Mouse (Mus musculus) liver, postnatal 0 days (tissue): ENCODE measurements around the gene Cited2. TPM values are rescaled to one million over a fixed set of nuclear protein-coding genes. Genes with fewer than 3 reads are reported as not detected.
A peak's percentile ranks its signal among the peaks of the same experiment; 100 is the strongest.

ENCODE experiments used
- ATAC-seq: fragments of 200-750 bp; cut with Nextera tagmentation; 2 replicates; pipeline ENCODE4 v1.8.0; 2017; ENCODE audit warnings: mild to moderate bottlenecking, moderate library complexity
- DNase-seq: peaks from one replicate; pipeline ENCODE4 v3.0.0-alpha.2; 2016
- H3K27ac ChIP-seq: fragments of 300-500 bp; sonication (generic); 2 replicates; pipeline ENCODE4 v1.5.1; 2014; ENCODE audit warnings: antibody characterized with exemption, moderate library complexity, mild to moderate bottlenecking, low read depth
- H3K27me3 ChIP-seq: fragments of 300-500 bp; sonication (generic); 2 replicates; pipeline ENCODE4 v1.6.1; 2014; ENCODE audit warnings: low read length, control low read depth, mixed read lengths; ENCODE audit not compliant: insufficient read depth
- H3K36me3 ChIP-seq: fragments of 300-500 bp; sonication (generic); replicated peaks from 2 replicates; pipeline ENCODE4 v1.6.1; 2014; ENCODE audit warnings: mild to moderate bottlenecking, control low read depth, low read length, moderate library complexity, mixed read lengths; ENCODE audit not compliant: insufficient read depth
- H3K4me1 ChIP-seq: fragments of 300-500 bp; sonication (generic); 2 replicates; pipeline ENCODE4 v1.6.1; 2014; ENCODE audit warnings: antibody characterized with exemption, mild to moderate bottlenecking, control low read depth; ENCODE audit not compliant: insufficient read depth
- H3K4me2 ChIP-seq: fragments of 300-500 bp; sonication (generic); 2 replicates; pipeline ENCODE4 v1.6.1; 2014; ENCODE audit warnings: low read depth, mild to moderate bottlenecking, low read length, moderate library complexity, mixed read lengths
- H3K4me3 ChIP-seq: fragments of 300-500 bp; sonication (generic); 2 replicates; pipeline ENCODE4 v1.5.1; 2014; ENCODE audit warnings: low read depth, low read length
- H3K9ac ChIP-seq: fragments of 300-500 bp; sonication (generic); replicated peaks from 2 replicates; pipeline ENCODE4 v1.6.1; 2014; ENCODE audit warnings: mild to moderate bottlenecking, moderate library complexity
- H3K9me3 ChIP-seq: fragments of 300-500 bp; sonication (generic); 2 replicates; pipeline ENCODE4 v1.6.1; 2016; ENCODE audit warnings: mild to moderate bottlenecking, control low read depth, low read length, mixed read lengths
- CTCF ChIP-seq: sonication (generic); IDR thresholded peaks from 2 replicates; pipeline ENCODE4 v1.5.1; 2016; ENCODE audit warnings: antibody characterized with exemption, low read depth
- EP300 ChIP-seq: IDR thresholded peaks from 2 replicates; pipeline ENCODE4 v1.6.1; 2016; ENCODE audit warnings: antibody characterized with exemption, low read depth, mild to moderate bottlenecking
- WGBS: fragments of 180-500 bp; shearing (Covaris S2); extraction: QIAGEN DNeasy Blood & Tissue Kit; methylation state at CpG from one replicate; pipeline ENCODE4 v1.1.7; 2014; ENCODE audit not compliant: insufficient replicate concordance; 5-methylcytosine and 5-hydroxymethylcytosine counted together
- polyA plus RNA-seq: library from polyadenylated mRNA; unstranded; fragments of >200 nt; fragmentation: Nextera tagmentation; extraction: Ambion mirVana; gene quantifications from 2 replicates; pipeline ENCODE4 v1.2.1, GENCODE M21; 2015

The Cited2 gene
- polyA plus RNA-seq, 1 experiment from 2014 or later, result 17.0 TPM

GRCm38 (mm10) chr10:17772364-17772763 lies 49.3 kb downstream of the Cited2 start:
- Histone ChIP-seq H3K9me3 (no peaks in the 10 kb centered on the region), H3K4me1 (no peaks in the 10 kb centered on the region), H3K4me3 (no peak overlapping the region), H3K9ac (no peak overlapping the region), H3K4me2 (peak overlapping the region; percentile 11; the same call in 1 of the 2 replicates), H3K27me3 (no peaks in the 10 kb centered on the region), H3K36me3 (no peaks in the 10 kb centered on the region), H3K27ac (peak overlapping the region; percentile 23; the same call in 1 of the 2 replicates)
- no peak for TF ChIP-seq EP300
- TF ChIP-seq CTCF, result no peak
- ATAC-seq (peak; percentile 57; the same call in 1 of the 2 replicates), DNase-seq (peak; percentile 28)
- WGBS, result 34% methylated on average over 10 of the region's 10 CpGs

- Histone ChIP-seq H3K36me3 (no peaks in the 10 kb centered on the region), H3K9me3 (no peaks in the 10 kb centered on the region), H3K4me1 (no peaks in the 10 kb centered on the region), H3K9ac (no peak overlapping the region), H3K4me2 (no peak overlapping the region), H3K4me3 (no peak overlapping the region), H3K27ac (no peak overlapping the region), H3K27me3 (no peaks in the 10 kb centered on the region)
- no peak for DNase-seq
- 77% methylated on average over 3 of the region's 3 CpGs for WGBS
- TF ChIP-seq CTCF (no peak), EP300 (no peak)
- no peak for ATAC-seq
Measured at GRCm38 (mm10) chr10:17774366-17774765, 51.3 kb downstream of the Cited2 start.

- ATAC-seq, result no peak
- TF ChIP-seq EP300, result no peak
- TF ChIP-seq CTCF, result no peak
- H3K4me2 ChIP-seq, result no peak overlapping the region
- H3K27ac ChIP-seq, result no peak overlapping the region
- H3K9ac ChIP-seq, result no peak overlapping the region
- DNase-seq, result no peak
- 28% methylated on average over 4 of the region's 4 CpGs for WGBS
- no peaks in the 10 kb centered on the region for H3K4me1 ChIP-seq
- H3K4me3 ChIP-seq, result no peak overlapping the region
- H3K36me3 ChIP-seq, result no peaks in the 10 kb centered on the region
- H3K9me3 ChIP-seq, result no peaks in the 10 kb centered on the region
- no peaks in the 10 kb centered on the region for H3K27me3 ChIP-seq
Measured at GRCm38 (mm10) chr10:17775079-17775478, 52.1 kb downstream of the Cited2 start.

Other genes with a start within 250 kb of the Cited2 start
- gene Txlnb, start 73.0 kb downstream of the Cited2 start, polyA plus RNA-seq, result 0.05 and 0.22 TPM in 2 replicates
- 2.3 and 2.4 TPM in 2 replicates for gene Heca, start 224.8 kb downstream of the Cited2 start, polyA plus RNA-seq